In genomic region chr14:41029303-41029702, GRCm38 (mm10) we compare ENCODE assay signal across 9 mouse cellular contexts. TPM values are rescaled to one million over a fixed set of nuclear protein-coding genes. Genes with fewer than 3 reads are reported as not detected.
"Had no signal": no experiment of that assay in that cellular context is flagged by ENCODE, and none has a peak within 500 bp of the region (broad histone marks: within the 10 kb centered on the region; RNA-seq: fewer than 3 reads in every experiment).

No protein-coding gene starts in this region.

- H3K4me2 ChIP-seq: hindbrain, embryonic 15.5 days; limb, embryonic 15.5 days; midbrain, embryonic 12.5 days had no signal

- H3K4me3 ChIP-seq: hindbrain, embryonic 15.5 days; limb, embryonic 15.5 days; midbrain, embryonic 12.5 days had no signal

- DNase-seq: lung, adult 18-20 months; right cerebral cortex, postnatal 25 days; thymus, postnatal 14 days had no signal

- H3K27me3 ChIP-seq: hindbrain, embryonic 15.5 days; limb, embryonic 15.5 days; midbrain, embryonic 12.5 days had no signal

- H3K36me3 ChIP-seq: hindbrain, embryonic 15.5 days; limb, embryonic 15.5 days; midbrain, embryonic 12.5 days had no signal

- H3K9ac ChIP-seq: hindbrain, embryonic 15.5 days; limb, embryonic 15.5 days; midbrain, embryonic 12.5 days had no signal

- H3K27ac ChIP-seq: hindbrain, embryonic 15.5 days; limb, embryonic 15.5 days; midbrain, embryonic 12.5 days; stomach, postnatal 0 days had no signal

- H3K4me1 ChIP-seq: hindbrain, embryonic 15.5 days; limb, embryonic 15.5 days; midbrain, embryonic 12.5 days had no signal

- H3K9me3 ChIP-seq: hindbrain, embryonic 15.5 days; limb, embryonic 15.5 days; midbrain, embryonic 12.5 days had no signal

RNA-seq across cellular contexts. Expression of gene Dydc2, which starts 39.7 kb away (rescaled TPM):
- polyA plus RNA-seq: limb, embryonic 11.5 days; limb, embryonic 15.5 days; stomach, postnatal 0 days had no signal

RNA-seq across cellular contexts. Expression of gene Dydc1, which starts 43.4 kb away (rescaled TPM):
- polyA plus RNA-seq: hindbrain, embryonic 15.5 days; limb, embryonic 11.5 days; limb, embryonic 15.5 days; midbrain, embryonic 12.5 days; neural tube, embryonic 14.5 days; stomach, postnatal 0 days had no signal
